Mouse (Mus musculus) kidney, adult 11 months (tissue): ENCODE measurements around the gene Pin1.

Experiments used
- DNase-seq: peaks from one replicate; pipeline ENCODE4 v3.0.0; 2022

Gene Pin1

DNA sequence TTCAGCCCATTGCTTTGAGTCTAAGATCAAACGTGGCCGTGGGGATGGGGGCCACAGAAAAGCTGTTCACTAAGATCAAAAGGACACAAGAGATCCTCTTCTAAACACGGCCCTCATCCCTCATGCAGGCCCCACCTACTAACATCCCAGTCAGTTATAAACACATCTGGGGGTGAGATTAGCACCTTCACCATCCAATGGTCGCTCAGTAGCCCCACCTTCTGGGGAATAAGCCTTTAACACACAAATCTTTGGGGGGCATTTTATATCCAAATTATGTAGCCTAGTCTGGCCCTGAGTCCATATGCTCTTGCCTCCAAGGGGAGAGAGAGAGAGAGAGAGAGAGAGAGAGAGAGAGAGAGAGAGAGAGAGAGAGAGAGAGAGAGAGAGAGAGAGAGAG lies 54.1 kb downstream of the Pin1 start:
- DNase-seq: no peak

DNA sequence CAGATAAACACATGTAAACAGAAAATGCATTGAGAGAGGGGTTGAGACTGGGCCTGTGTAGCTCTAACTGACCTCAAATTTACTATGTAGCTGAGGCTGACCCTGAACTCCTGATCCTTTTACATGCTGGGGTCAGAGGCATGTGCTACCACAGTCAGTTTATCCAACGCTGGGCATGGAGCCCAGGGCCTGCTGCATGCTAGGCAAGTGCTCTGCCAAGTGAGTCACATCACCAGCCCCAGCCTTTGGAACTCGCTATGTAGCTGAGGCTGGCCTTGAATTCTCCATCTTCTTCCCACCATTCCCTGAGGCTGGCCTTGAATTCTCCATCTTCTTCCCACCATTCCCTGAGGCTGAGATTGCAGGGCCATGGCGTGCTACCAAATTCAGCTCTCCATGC lies 58.6 kb downstream of the Pin1 start:
- no peak for DNase-seq

DNA sequence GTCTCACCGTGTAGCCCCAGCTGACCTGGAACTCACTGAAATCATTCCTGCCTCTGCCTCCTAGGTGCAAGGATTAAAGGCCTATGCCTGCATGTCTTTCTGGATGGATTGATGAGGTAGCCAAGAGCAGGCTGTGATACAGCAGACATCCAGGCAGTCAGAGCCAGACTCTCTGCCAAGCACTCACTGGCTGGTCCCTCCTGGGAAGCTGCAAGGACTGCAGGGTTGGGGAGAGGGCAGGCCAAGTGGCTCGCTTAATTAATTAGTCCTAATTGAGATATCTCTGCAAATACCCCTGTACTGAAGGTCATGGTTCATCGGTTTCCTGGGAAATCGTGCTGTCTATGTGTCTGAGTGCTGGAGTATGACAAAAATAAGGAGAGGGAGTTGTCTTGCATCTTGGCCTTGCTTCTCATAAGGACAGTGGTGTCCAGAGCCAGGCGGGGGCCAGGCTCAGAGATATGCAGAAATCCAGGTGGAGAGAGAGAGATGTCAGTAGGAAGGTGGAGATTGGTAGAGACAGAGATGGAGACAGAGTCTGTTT lies 61.1 kb downstream of the Pin1 start:
- no peak for DNase-seq

DNA sequence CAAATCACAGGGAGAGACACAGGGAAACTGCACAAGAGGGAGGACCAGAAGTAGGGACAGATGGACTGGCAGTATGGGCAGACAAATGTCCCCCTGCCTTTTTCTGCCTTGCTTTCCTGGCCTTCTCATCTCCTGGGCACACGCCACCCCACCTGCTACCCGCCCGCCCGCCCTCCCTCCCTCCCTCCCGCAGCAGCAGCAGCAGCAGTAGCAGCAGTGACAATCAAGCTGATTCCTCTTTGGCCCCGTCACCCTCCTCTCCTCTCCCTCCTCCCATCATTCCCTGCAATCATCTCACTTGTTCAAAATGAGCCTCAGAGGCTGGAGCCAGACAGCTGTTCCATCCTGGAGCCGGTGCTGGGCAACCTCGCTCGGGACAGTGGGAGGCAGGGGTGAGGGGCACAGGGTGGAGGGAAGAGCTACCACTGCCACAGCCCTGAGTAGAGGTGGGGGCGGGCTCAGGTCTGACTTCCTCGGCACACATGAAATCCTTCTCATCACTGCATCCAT lies 61.6 kb downstream of the Pin1 start:
- no peak for DNase-seq

DNA sequence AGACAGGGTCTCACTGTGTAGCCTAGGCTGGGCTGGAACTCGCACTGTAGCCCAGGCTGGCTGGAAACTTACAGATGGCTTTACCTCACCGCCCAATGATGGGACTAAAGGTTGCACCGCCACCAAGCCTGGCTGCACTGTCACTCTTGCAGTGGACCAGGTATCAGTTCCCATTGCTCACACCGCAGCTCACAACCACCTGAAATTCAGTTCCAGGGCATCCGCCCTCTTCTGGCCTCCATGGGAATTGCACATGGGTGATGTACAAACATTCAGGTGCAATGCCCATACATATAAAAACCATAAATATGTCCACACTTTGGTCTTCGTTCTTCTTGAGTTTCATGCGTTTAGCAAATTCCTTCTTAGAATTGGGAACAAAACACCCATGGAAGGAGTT lies 63.4 kb downstream of the Pin1 start:
- no peak for DNase-seq
